Mouse (Mus musculus): Measurements from ENCODE around the gene Fndc9. TPM values are rescaled to one million over a fixed set of nuclear protein-coding genes. Genes with fewer than 3 reads are reported as not detected.

The Fndc9 gene
- total RNA-seq, 1 experiment from 2014 or later = 0.35 TPM

- ATAC-seq (ENCODE audit: extremely low read depth, insufficient number of reproducible peaks, low FRiP score, poor library complexity, severe bottlenecking) = no peak
Observed at GRCm38 (mm10) chr11:46269391-46269790, 34.1 kb downstream of the Fndc9 start.

DNA sequence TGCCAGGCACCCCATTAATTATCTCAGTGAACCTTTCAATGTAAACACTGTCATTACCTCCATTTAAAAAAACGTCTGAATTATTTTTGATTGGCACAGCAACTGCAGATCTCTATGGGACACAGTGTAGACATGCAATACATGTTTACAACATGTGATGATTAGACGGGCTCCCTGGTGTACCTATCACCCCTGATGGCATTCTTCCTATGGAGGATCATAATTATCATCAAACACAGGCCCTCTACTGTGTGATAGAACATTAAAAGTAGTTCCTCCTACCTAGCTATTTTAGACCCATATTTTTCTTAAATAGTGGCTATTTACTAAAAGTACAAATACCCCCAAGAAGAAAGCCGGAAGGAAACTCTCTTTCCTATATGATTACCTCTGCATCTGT lies 34.6 kb downstream of the Fndc9 start:
- no peak for ATAC-seq (ENCODE audit: extremely low read depth, insufficient number of reproducible peaks, low FRiP score, poor library complexity, severe bottlenecking)

GRCm38 (mm10) chr11:46272058-46272681 lies 36.8 kb downstream of the Fndc9 start:
- no peak for ATAC-seq (ENCODE audit: extremely low read depth, insufficient number of reproducible peaks, low FRiP score, poor library complexity, severe bottlenecking)

- no peak for ATAC-seq (ENCODE audit: extremely low read depth, insufficient number of reproducible peaks, low FRiP score, poor library complexity, severe bottlenecking)
Observed at GRCm38 (mm10) chr11:46273969-46274368, 38.6 kb downstream of the Fndc9 start.

- ATAC-seq (ENCODE audit: extremely low read depth, insufficient number of reproducible peaks, low FRiP score, poor library complexity, severe bottlenecking) = peak; percentile 85
Observed at GRCm38 (mm10) chr11:46275302-46275701, 40.0 kb downstream of the Fndc9 start.

GRCm38 (mm10) chr11:46276168-46276567 lies 40.8 kb downstream of the Fndc9 start:
- no peak for ATAC-seq (ENCODE audit: extremely low read depth, insufficient number of reproducible peaks, low FRiP score, poor library complexity, severe bottlenecking)

DNA sequence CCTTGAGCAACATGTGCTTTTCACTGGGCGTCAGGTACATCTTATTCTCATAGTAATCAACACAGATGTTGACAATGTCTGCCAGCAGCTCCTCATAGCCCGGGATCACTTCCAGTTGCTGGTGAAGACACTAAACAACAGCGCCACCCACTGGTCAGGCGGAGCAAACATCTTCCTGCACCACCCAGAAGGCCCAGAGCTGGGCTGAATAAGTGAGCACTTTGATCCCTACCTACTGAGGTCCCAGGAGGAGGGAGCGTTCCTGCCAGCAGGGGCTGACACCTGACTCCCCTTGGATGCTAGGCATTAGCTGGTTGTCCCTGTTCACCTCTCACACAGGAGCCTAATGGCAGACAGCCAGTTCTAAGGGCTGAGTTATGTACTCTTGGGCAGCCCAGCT lies 41.4 kb downstream of the Fndc9 start:
- peak; percentile 8; the same call in 1 of the 2 replicates for ATAC-seq (ENCODE audit: extremely low read depth, insufficient number of reproducible peaks, low FRiP score, poor library complexity, severe bottlenecking)

DNA sequence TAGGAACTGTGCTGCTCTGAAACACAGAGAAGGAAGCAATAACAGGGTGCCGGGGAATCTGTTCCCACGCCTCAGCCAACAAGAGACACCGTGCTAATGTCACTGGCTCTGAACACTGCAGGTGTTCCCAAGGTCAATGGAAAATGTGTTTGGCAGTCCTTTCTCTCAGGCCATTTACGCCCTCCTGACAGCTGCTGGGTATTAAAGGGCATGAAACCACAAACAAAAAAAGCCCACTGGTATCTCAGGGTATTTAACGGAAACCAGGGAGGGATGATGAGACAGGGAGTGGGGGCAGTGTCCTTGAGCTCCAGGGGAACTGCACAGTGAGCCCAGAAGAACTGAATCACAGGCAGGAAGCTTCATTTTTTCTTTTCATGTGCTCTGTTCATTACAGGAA lies 42.8 kb downstream of the Fndc9 start:
- ATAC-seq (ENCODE audit: extremely low read depth, insufficient number of reproducible peaks, low FRiP score, poor library complexity, severe bottlenecking) = no peak

DNA sequence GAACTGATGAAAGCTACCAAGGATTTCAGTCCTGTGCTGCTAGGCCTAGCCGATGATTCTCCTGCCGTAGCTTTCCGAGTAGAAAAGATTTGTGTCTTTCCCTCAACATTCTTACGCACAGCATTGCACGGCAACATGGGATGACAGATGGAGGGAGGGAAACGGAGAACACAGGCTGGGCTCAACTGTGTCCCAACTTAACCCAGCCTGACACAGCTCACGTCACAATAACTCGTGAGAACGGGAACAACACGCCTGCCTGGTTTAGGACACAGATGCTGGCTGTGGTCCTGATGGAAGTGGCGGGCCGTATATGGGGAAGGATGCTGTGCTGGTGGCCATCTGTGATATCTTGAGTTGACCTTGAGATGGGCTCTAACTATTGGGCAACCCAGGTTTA lies 43.4 kb downstream of the Fndc9 start:
- no peak for ATAC-seq (ENCODE audit: extremely low read depth, insufficient number of reproducible peaks, low FRiP score, poor library complexity, severe bottlenecking)

DNA sequence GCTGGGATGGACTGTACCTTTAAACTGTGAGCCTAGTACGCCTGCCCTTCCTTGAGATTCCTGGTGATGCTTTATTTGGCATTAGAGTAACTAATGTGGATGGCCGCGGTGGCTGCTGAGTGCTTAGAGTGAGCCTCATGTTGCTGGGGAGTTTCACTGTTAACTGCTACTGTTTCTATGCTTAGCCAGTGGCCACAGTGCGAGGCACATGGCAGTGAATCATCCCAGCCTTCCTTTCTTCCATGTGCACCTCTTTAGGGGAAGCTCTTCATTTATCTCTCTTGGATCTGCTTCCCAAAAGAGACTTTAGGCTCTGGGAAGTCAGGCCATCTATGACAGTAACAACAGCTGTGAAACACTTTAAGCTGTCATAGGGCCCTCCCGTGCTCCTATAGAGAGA lies 47.3 kb downstream of the Fndc9 start:
- no peak for ATAC-seq (ENCODE audit: extremely low read depth, insufficient number of reproducible peaks, low FRiP score, poor library complexity, severe bottlenecking)

DNA sequence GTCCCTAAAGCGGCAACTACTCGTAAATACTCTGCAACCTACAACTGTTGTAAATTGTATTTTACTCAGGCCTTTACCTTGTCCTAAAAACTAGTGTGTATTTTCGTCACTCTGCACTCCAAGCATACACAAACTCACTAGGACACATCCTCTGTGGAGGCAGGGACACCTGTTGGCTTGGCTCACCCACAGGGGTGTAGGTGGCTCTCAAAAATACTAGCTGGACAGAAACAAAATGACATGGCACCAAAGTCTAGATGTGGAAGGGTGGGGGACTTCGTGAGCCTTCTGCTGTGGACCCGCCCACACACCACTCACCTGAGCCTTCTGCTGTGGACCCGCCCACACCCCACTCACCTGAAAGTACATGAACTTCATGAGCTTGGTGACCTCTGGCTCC lies 48.5 kb downstream of the Fndc9 start:
- ATAC-seq (ENCODE audit: extremely low read depth, insufficient number of reproducible peaks, low FRiP score, poor library complexity, severe bottlenecking) = no peak

GRCm38 (mm10) chr11:46286803-46287202 lies 51.5 kb downstream of the Fndc9 start:
- peak; percentile 81 for ATAC-seq (ENCODE audit: extremely low read depth, insufficient number of reproducible peaks, low FRiP score, poor library complexity, severe bottlenecking)

DNA sequence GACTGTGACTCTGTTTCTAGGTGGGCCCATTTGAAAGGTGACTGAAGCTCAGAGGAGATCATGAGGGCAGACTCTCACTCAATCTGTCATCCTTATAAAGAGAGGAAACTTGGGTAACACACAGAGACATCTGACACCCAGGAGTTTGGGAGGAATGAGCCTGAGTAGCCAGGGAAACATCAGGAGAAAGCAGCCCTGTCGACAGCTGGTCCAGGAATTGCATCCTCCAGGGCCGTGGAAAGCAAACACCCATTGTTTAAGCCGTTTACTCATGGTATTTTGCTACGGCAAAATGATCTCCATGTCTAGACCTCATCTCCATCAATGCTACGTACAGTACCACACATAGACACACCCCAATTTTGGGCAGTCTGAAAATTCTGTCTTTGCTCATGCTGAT lies 52.8 kb downstream of the Fndc9 start:
- no peak for ATAC-seq (ENCODE audit: extremely low read depth, insufficient number of reproducible peaks, low FRiP score, poor library complexity, severe bottlenecking)

- ATAC-seq (ENCODE audit: extremely low read depth, insufficient number of reproducible peaks, low FRiP score, poor library complexity, severe bottlenecking) = no peak
Observed at GRCm38 (mm10) chr11:46289022-46289421, 53.7 kb downstream of the Fndc9 start.

Other genes with a start within 250 kb of the Fndc9 start
- 10.7 and 11.8 TPM in 2 replicates for gene Gm12166, start 183.2 kb upstream of the Fndc9 start, total RNA-seq (2017)
- 114 and 122 TPM in 2 replicates for gene Adam19, start 179.5 kb upstream of the Fndc9 start, total RNA-seq (2017)
- 0.12 TPM in 1 of 2 replicates, not detected in the other for gene Nipal4, start 69.0 kb upstream of the Fndc9 start, total RNA-seq (2017)
- 113 and 121 TPM in 2 replicates for gene Cyfip2, start 77.3 kb downstream of the Fndc9 start, total RNA-seq (2017)
- 28.7 and 29.5 TPM in 2 replicates for gene Itk, start 154.0 kb downstream of the Fndc9 start, total RNA-seq (2017)
- 1.1 TPM in 1 of 2 replicates, not detected in the other for gene Fam71b, start 161.0 kb downstream of the Fndc9 start, total RNA-seq (2017)
- 35.0 and 43.6 TPM in 2 replicates for gene Med7, start 201.4 kb downstream of the Fndc9 start, total RNA-seq (2017)
- gene Havcr2, start 219.4 kb downstream of the Fndc9 start, total RNA-seq (2017) = 1.5 and 2.1 TPM in 2 replicates

Measured in neutrophil, adult 5-6 weeks (primary cell).